Mouse (Mus musculus) common myeloid progenitor, adult 5-6 weeks (primary cell): ENCODE measurements around the gene Il17rd. TPM values are rescaled to one million over a fixed set of nuclear protein-coding genes. Genes with fewer than 3 reads are reported as not detected.
A peak's percentile ranks its signal among the peaks of the same experiment; 100 is the strongest.

ENCODE experiments used
- ATAC-seq: replicated peaks from 2 replicates; pipeline ENCODE4 v1.8.0; 2016; ENCODE audit warnings: low read depth, mild to moderate bottlenecking, moderate TSS enrichment, inconsistent platforms; ENCODE audit not compliant: poor library complexity, severe bottlenecking
- total RNA-seq: library from RNA; stranded (forward); fragments of 200-1000, 187-1606 nt; gene quantifications from 2 replicates; pipeline ENCODE4 v1.2.3, GENCODE M21; 2017

Il17rd gene
- total RNA-seq, 1 experiment from 2014 or later = not detected

DNA sequence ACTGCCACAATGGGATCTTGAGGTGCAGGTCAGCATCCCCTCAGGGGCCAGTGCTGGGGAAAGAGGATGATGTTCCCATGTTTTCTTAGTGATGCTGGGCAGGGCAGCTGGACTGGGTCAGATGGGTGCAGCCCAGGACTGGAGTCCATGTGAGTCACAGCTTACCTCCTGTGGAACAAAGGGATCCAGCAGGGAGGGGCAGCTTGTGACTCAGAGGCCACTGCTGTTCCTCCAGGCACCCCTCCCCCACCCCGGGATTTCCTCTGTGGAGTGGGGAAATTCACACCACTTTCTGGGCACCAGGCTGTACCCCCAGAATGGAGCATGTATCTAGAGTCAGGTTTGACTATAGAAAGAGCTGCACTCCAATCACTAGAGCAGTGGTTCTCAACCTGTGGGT lies 92.8 kb downstream of the Il17rd start:
- ATAC-seq = no peak

- no peak for ATAC-seq
These were observed 100.2 kb downstream of the Il17rd start for GRCm38 (mm10) chr14:27138891-27139290.

DNA sequence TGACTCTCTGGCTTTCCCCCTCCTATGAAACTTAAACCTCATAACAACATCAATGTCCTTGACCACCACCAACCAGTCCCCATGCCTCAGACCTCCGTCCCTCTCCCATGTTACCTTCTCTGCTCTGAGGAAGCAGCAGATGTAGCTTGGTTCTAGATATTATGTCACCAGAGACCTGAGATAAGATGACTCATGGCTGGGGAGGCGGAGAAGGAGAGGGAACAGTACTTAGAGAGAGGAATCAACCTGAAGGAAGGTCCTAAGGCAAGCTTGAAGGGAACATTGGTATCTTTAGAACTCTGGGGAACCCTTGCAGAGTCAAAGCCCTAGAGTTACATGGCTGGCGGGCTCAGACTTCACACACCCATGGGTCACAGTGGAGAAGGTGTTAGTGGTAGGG lies 101.2 kb downstream of the Il17rd start:
- no peak for ATAC-seq

GRCm38 (mm10) chr14:27141486-27141885 lies 102.7 kb downstream of the Il17rd start:
- no peak for ATAC-seq

GRCm38 (mm10) chr14:27142680-27143079 lies 103.9 kb downstream of the Il17rd start:
- ATAC-seq = 0 out of 2 replicates have a peak, but pooled peaks have one; percentile 39

GRCm38 (mm10) chr14:27145171-27146045 lies 106.7 kb downstream of the Il17rd start:
- no peak for ATAC-seq

- ATAC-seq = no peak
These were observed 109.0 kb downstream of the Il17rd start for GRCm38 (mm10) chr14:27147726-27148125.

GRCm38 (mm10) chr14:27149401-27149800 lies 110.7 kb downstream of the Il17rd start:
- no peak for ATAC-seq

GRCm38 (mm10) chr14:27150011-27150640 lies 111.4 kb downstream of the Il17rd start:
- ATAC-seq = no peak

DNA sequence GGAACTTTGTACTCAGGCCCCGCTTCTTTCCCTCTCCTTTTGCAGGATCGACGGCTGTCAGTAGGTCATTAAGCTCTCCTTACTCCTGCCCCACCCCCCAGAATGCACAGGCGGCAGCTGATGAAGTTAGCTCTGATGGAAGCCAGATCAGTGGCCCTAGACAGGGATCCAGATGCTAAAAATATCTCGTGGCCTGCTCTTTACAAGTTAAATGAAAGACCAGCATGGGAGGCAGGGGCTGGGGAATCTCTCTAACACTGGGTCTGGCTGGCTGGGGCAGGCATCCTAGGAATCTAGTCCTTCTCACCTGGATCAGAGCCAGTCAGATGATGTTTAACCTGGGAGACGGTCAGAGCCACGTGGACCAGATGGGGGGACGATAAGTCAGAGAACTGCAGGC lies 112.7 kb downstream of the Il17rd start:
- ATAC-seq = no peak

- ATAC-seq = no peak
These were observed 116.3 kb downstream of the Il17rd start for GRCm38 (mm10) chr14:27155088-27155487.

DNA sequence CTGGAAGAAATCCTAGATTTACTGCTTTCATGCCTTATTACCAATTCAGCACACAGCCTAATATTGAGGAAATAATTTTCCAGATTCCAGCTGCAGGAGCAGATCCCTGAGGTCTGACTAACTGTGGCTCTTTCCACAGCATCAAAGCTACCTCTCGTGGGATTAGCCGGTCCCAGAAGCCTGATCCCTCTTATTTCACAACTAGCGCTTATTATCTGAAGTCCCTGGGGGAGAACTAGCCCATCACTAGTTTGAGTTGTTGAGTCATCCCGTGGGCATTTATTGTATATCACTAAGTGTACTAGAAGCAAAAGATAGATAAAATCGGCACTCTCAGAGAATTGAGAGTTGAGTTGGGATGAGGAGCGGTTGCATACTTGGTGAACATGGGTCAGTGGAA lies 117.3 kb downstream of the Il17rd start:
- ATAC-seq = no peak

Other genes starting within 250 kb of the Il17rd start
- not detected in 2 replicates for gene Asb14, start 144.4 kb upstream of the Il17rd start, total RNA-seq
- gene Appl1, start 67.7 kb upstream of the Il17rd start, total RNA-seq = 27.9 and 38.3 TPM in 2 replicates
- 1.2 TPM in 1 of 2 replicates, not detected in the other for gene Hesx1, start 44.5 kb upstream of the Il17rd start, total RNA-seq
- 23.1 and 24.1 TPM in 2 replicates for gene Arhgef3, start 76.0 kb downstream of the Il17rd start, total RNA-seq